Mouse (Mus musculus): Measurements from ENCODE around the gene Xrcc1.

DNA sequence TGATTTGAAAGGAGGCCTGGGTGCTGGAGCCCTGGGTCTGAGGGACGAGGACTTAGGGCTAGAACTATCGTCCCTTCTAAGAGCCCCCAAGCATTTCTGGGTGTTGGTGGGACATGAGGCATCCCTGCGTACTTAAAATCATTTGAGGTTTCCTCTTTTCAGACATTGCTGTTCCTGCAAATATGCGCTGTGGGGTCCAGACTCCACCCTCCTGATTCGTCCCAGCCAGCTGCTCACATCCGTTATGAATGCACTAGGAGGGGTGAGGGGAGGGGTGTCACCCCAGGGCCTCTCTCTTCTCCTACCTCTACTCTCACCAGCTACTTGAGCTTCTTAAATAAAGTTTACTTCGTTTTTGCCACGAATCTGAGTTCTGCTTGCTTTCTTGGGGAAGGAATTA is 62.5 kb downstream of the Xrcc1 start:
- TF ChIP-seq CTCF (IDR thresholded peaks at IDR 0.05; ENCODE audit: low read depth) (no peak), EP300 (IDR thresholded peaks at IDR 0.05; ENCODE audit: low read depth) (no peak)
